Mouse (Mus musculus): ENCODE results near the gene Cyp2f2. TPM values are rescaled to one million over a fixed set of nuclear protein-coding genes. Genes with fewer than 3 reads are reported as not detected.

The Cyp2f2 gene
- polyA plus RNA-seq, 1 experiment from 2014 or later: not detected

- 15% methylated on average over 10 of the region's 10 CpGs for WGBS
- no peak for ATAC-seq (ENCODE audit: low FRiP score, low TSS enrichment)
- peak; percentile 80 for DNase-seq
- H3K27ac ChIP-seq (replicated peaks; ENCODE audit: low read depth, low read length): no peak overlapping the region
- no peaks in the 10 kb centered on the region for H3K27me3 ChIP-seq (ENCODE audit: control insufficient read depth, insufficient read depth, low read length)
- H3K9ac ChIP-seq (replicated peaks; ENCODE audit: low read length): no peak overlapping the region
- H3K36me3 ChIP-seq (ENCODE audit: control insufficient read depth, insufficient read depth, low read length): no peaks in the 10 kb centered on the region
- no peaks in the 10 kb centered on the region for H3K9me3 ChIP-seq (ENCODE audit: control insufficient read depth, low read length)
- H3K4me3 ChIP-seq (replicated peaks; ENCODE audit: low read depth, low read length): no peak overlapping the region
- no peak overlapping the region for H3K4me2 ChIP-seq (ENCODE audit: low read length)
- no peaks in the 10 kb centered on the region for H3K4me1 ChIP-seq (ENCODE audit: control insufficient read depth, insufficient read depth, low read length)
Observed at GRCm38 (mm10) chr7:27132588-27132987, 12.9 kb downstream of the Cyp2f2 start.

DNA sequence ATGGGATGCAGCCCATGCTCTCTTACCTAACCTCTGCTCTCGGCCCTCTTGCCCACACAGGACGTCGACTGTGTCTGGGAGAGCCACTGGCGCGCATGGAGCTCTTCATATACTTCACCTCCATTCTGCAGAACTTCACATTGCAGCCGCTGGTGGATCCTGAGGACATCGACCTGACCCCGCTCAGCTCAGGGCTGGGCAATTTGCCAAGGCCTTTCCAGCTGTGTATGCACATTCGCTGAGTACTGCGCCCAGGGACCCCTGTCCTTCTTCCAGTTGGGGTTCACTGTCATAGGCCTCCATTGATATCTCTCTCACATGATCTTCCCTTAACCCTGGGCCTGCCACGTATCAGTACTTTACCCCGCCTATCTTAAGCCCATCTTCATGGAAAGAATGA, 13.4 kb downstream of the Cyp2f2 start:
- Histone ChIP-seq H3K9me3 (ENCODE audit: control insufficient read depth, low read length) (no peaks in the 10 kb centered on the region), H3K4me1 (ENCODE audit: control insufficient read depth, insufficient read depth, low read length) (no peaks in the 10 kb centered on the region), H3K36me3 (ENCODE audit: control insufficient read depth, insufficient read depth, low read length) (no peaks in the 10 kb centered on the region), H3K27ac (replicated peaks; ENCODE audit: low read depth, low read length) (no peak overlapping the region), H3K9ac (replicated peaks; ENCODE audit: low read length) (no peak overlapping the region), H3K4me2 (ENCODE audit: low read length) (no peak overlapping the region), H3K27me3 (ENCODE audit: control insufficient read depth, insufficient read depth, low read length) (no peaks in the 10 kb centered on the region), H3K4me3 (replicated peaks; ENCODE audit: low read depth, low read length) (no peak overlapping the region)
- DNase-seq (no peak), ATAC-seq (ENCODE audit: low FRiP score, low TSS enrichment) (no peak)
- 72% methylated on average over 12 of the region's 12 CpGs for WGBS

DNA sequence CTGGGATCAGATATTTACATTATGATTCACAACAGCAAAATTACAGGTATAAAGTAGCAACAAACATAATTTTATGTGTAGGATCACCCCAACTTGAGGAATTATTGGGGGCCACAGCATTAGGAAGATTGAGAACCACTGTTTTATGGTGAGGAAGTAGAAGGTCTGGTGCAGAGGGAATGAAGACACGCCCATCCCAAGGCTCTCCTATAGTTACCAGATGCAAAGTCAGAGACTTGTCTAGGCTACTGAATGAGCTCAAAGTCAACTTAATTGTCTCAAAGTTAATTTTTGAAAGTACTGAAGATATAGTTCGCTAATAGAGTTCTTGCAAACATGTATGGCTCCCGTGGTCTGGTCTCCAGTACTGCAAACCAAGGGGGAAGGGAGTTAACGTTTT, 14.0 kb downstream of the Cyp2f2 start:
- no peak overlapping the region for H3K4me3 ChIP-seq (replicated peaks; ENCODE audit: low read depth, low read length)
- no peaks in the 10 kb centered on the region for H3K27me3 ChIP-seq (ENCODE audit: control insufficient read depth, insufficient read depth, low read length)
- H3K4me1 ChIP-seq (ENCODE audit: control insufficient read depth, insufficient read depth, low read length): no peaks in the 10 kb centered on the region
- no peak overlapping the region for H3K9ac ChIP-seq (replicated peaks; ENCODE audit: low read length)
- DNase-seq (no peak), ATAC-seq (ENCODE audit: low FRiP score, low TSS enrichment) (no peak)
- no peak overlapping the region for H3K4me2 ChIP-seq (ENCODE audit: low read length)
- no peaks in the 10 kb centered on the region for H3K36me3 ChIP-seq (ENCODE audit: control insufficient read depth, insufficient read depth, low read length)
- no peak overlapping the region for H3K27ac ChIP-seq (replicated peaks; ENCODE audit: low read depth, low read length)
- 87% methylated on average over 4 of the region's 4 CpGs for WGBS
- H3K9me3 ChIP-seq (ENCODE audit: control insufficient read depth, low read length): no peaks in the 10 kb centered on the region

DNA sequence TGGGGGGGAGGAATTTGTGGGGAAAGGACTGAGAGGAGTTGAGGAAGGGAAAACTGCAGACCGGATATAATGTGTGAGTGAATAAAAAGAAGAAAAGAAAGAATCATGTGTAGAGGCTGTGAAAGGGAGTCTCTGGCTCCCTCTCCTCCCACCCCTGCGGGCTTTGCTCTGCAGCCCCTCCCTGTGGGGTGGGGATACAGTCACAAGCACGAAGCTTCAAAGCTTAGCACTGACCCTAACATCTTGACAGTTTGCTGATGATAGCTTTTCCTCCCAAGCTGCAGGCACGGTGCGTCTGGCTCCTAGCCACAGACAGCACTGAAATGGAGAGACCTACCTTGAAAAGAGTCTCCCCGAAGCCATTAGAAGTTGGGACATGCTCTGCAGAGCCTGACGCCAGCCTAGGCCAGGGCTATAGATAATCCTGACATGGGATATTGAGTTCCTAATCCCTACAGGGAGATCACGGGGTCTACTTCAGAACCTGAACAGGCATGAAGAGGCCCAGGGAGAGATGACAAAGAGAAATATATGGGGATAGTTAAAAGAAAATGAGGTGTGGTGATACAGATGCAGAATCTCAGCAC, 16.8 kb downstream of the Cyp2f2 start:
- WGBS: 55% methylated on average over 8 of the region's 8 CpGs
- no peaks in the 10 kb centered on the region for H3K4me1 ChIP-seq (ENCODE audit: control insufficient read depth, insufficient read depth, low read length)
- no peaks in the 10 kb centered on the region for H3K9me3 ChIP-seq (ENCODE audit: control insufficient read depth, low read length)
- no peaks in the 10 kb centered on the region for H3K36me3 ChIP-seq (ENCODE audit: control insufficient read depth, insufficient read depth, low read length)
- H3K4me3 ChIP-seq (replicated peaks; ENCODE audit: low read depth, low read length): no peak overlapping the region
- no peak overlapping the region for H3K9ac ChIP-seq (replicated peaks; ENCODE audit: low read length)
- H3K27ac ChIP-seq (replicated peaks; ENCODE audit: low read depth, low read length): no peak overlapping the region
- ATAC-seq (ENCODE audit: low FRiP score, low TSS enrichment) (no peak), DNase-seq (no peak)
- no peaks in the 10 kb centered on the region for H3K27me3 ChIP-seq (ENCODE audit: control insufficient read depth, insufficient read depth, low read length)
- H3K4me2 ChIP-seq (ENCODE audit: low read length): no peak overlapping the region

DNA sequence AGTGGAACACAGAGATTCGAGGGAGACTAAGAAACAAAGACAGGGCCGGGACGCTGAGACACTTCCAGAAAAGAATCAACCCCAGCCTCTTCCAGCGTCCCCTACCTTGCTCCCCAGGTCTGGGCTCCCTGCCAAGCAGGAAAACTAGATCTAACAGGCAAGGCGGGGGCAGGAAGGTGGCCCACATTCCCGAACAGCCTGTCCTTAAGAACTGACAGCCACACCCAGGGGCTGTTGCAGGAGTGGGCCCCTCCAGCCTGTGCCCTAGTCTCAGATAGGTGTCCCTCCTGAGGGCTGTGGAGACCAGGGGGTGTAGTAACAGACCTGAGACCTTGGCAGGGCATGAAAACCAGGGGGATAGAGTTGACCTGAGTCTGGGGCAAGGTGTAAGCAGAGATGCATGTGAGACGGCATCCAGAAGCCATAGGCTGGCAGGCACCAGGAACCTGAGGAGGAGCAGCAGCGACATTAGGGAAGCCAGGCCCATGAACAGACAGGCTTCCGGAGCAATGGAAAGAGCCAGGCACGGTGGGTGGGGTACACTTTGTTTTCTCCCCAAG, 33.6 kb downstream of the Cyp2f2 start, which contains the start of gene Cyp2t4:
Cyp2t4 (plus strand) TSS at position 510 of the 560 bp plus-strand sequence.
- no peaks in the 10 kb centered on the region for H3K4me1 ChIP-seq (ENCODE audit: control insufficient read depth, insufficient read depth, low read length)
- DNase-seq: no peak
- H3K9me3 ChIP-seq (ENCODE audit: control insufficient read depth, low read length): no peaks in the 10 kb centered on the region
- H3K4me3 ChIP-seq (replicated peaks; ENCODE audit: low read depth, low read length): no peak within 1 kb of the TSS
- no peak within 1 kb of the TSS for H3K27ac ChIP-seq (replicated peaks; ENCODE audit: low read depth, low read length)
- no peak within 1 kb of the TSS for H3K9ac ChIP-seq (replicated peaks; ENCODE audit: low read length)
- no peaks in the 10 kb centered on the region for H3K27me3 ChIP-seq (ENCODE audit: control insufficient read depth, insufficient read depth, low read length)
- H3K4me2 ChIP-seq (ENCODE audit: low read length): no peak within 1 kb of the TSS
- 83% methylated on average over 10 of the region's 10 CpGs for WGBS
- no peak for ATAC-seq (ENCODE audit: low FRiP score, low TSS enrichment)
- H3K36me3 ChIP-seq (ENCODE audit: control insufficient read depth, insufficient read depth, low read length): peaks cover 12% of the 10 kb centered on the region

- Histone ChIP-seq H3K27ac (replicated peaks; ENCODE audit: low read depth, low read length) (no peak overlapping the region), H3K4me1 (ENCODE audit: control insufficient read depth, insufficient read depth, low read length) (peaks cover 11% of the 10 kb centered on the region), H3K9ac (replicated peaks; ENCODE audit: low read length) (no peak overlapping the region), H3K27me3 (ENCODE audit: control insufficient read depth, insufficient read depth, low read length) (no peaks in the 10 kb centered on the region), H3K9me3 (ENCODE audit: control insufficient read depth, low read length) (no peaks in the 10 kb centered on the region), H3K36me3 (ENCODE audit: control insufficient read depth, insufficient read depth, low read length) (peaks cover 30% of the 10 kb centered on the region), H3K4me2 (ENCODE audit: low read length) (no peak overlapping the region), H3K4me3 (replicated peaks; ENCODE audit: low read depth, low read length) (no peak overlapping the region)
- 79% methylated on average over 13 of the region's 13 CpGs for WGBS
- DNase-seq (no peak), ATAC-seq (ENCODE audit: low FRiP score, low TSS enrichment) (no peak)
Observed at GRCm38 (mm10) chr7:27156005-27156404, 36.3 kb downstream of the Cyp2f2 start.

DNA sequence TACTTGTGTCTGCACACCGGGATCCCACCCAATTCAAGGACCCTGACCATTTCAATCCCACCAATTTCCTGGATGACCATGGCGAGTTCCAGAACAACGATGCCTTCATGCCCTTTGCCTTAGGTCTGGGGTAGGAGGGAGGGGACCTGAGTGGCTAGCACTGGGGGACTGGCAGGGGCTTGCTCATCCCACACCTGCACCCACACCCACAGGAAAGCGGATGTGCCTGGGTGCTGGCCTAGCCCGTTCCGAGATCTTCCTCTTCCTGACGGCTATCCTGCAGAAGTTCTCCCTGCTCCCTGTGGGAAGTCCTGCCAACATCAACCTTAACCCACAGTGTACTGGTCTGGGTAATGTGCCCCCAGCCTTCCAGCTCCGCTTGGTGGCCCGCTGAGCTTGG, 38.5 kb downstream of the Cyp2f2 start:
- Histone ChIP-seq H3K4me1 (ENCODE audit: control insufficient read depth, insufficient read depth, low read length) (peaks cover 22% of the 10 kb centered on the region), H3K4me3 (replicated peaks; ENCODE audit: low read depth, low read length) (no peak overlapping the region), H3K27me3 (ENCODE audit: control insufficient read depth, insufficient read depth, low read length) (no peaks in the 10 kb centered on the region), H3K4me2 (ENCODE audit: low read length) (no peak overlapping the region), H3K9me3 (ENCODE audit: control insufficient read depth, low read length) (no peaks in the 10 kb centered on the region), H3K27ac (replicated peaks; ENCODE audit: low read depth, low read length) (no peak overlapping the region), H3K36me3 (ENCODE audit: control insufficient read depth, insufficient read depth, low read length) (peaks cover 40% of the 10 kb centered on the region), H3K9ac (replicated peaks; ENCODE audit: low read length) (no peak overlapping the region)
- DNase-seq (no peak), ATAC-seq (ENCODE audit: low FRiP score, low TSS enrichment) (no peak)
- WGBS: 93% methylated on average over 9 of the region's 9 CpGs

DNA sequence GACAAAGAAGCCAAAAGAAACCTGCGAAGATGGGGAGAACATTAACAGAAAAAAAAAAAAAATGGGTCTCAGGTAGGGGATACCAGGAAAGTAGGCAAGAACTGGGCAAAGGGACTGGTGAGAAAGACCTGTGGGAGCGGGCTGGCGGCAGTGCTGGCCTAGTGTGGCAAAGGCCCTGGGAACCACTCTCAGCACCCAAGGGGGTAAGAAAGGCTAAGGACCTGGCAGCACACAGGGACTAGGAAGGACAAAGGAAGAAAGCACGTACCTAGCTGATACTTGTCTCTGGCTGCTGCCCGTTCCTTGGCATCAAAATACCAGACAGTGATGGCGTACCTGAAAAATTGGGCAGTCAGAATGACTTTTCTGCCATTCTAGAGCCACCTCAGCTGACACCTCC, 39.5 kb downstream of the Cyp2f2 start:
- Histone ChIP-seq H3K27ac (replicated peaks; ENCODE audit: low read depth, low read length) (no peak overlapping the region), H3K4me3 (replicated peaks; ENCODE audit: low read depth, low read length) (no peak overlapping the region), H3K4me1 (ENCODE audit: control insufficient read depth, insufficient read depth, low read length) (peaks cover 33% of the 10 kb centered on the region), H3K4me2 (ENCODE audit: low read length) (no peak overlapping the region), H3K9me3 (ENCODE audit: control insufficient read depth, low read length) (no peaks in the 10 kb centered on the region), H3K27me3 (ENCODE audit: control insufficient read depth, insufficient read depth, low read length) (no peaks in the 10 kb centered on the region), H3K9ac (replicated peaks; ENCODE audit: low read length) (no peak overlapping the region), H3K36me3 (ENCODE audit: control insufficient read depth, insufficient read depth, low read length) (peaks cover 49% of the 10 kb centered on the region)
- DNase-seq: no peak
- no peak for ATAC-seq (ENCODE audit: low FRiP score, low TSS enrichment)
- 95% methylated on average over 6 of the region's 6 CpGs for WGBS

GRCm38 (mm10) chr7:27159882-27160281, 40.2 kb downstream of the Cyp2f2 start:
- Histone ChIP-seq H3K36me3 (ENCODE audit: control insufficient read depth, insufficient read depth, low read length) (peaks cover 55% of the 10 kb centered on the region), H3K4me3 (replicated peaks; ENCODE audit: low read depth, low read length) (no peak overlapping the region), H3K9me3 (ENCODE audit: control insufficient read depth, low read length) (no peaks in the 10 kb centered on the region), H3K27me3 (ENCODE audit: control insufficient read depth, insufficient read depth, low read length) (no peaks in the 10 kb centered on the region), H3K27ac (replicated peaks; ENCODE audit: low read depth, low read length) (peak overlapping the region; percentile 52; the same call in 1 of the 2 replicates), H3K4me1 (ENCODE audit: control insufficient read depth, insufficient read depth, low read length) (peaks cover 40% of the 10 kb centered on the region), H3K9ac (replicated peaks; ENCODE audit: low read length) (no peak overlapping the region), H3K4me2 (ENCODE audit: low read length) (peak overlapping the region; percentile 17; the same call in 1 of the 2 replicates)
- DNase-seq (peak; percentile 91), ATAC-seq (ENCODE audit: low FRiP score, low TSS enrichment) (peak; percentile 91)
- 15% methylated on average over 8 of the region's 8 CpGs for WGBS

Measured in midbrain, embryonic 14.5 days (tissue).